Mouse (Mus musculus): ENCODE measurements around the gene Ptgs1. TPM values are rescaled to one million over a fixed set of nuclear protein-coding genes. Genes with fewer than 3 reads are reported as not detected.

Gene Ptgs1
- total RNA-seq, 1 experiment from 2014 or later: 10.0 TPM

DNA sequence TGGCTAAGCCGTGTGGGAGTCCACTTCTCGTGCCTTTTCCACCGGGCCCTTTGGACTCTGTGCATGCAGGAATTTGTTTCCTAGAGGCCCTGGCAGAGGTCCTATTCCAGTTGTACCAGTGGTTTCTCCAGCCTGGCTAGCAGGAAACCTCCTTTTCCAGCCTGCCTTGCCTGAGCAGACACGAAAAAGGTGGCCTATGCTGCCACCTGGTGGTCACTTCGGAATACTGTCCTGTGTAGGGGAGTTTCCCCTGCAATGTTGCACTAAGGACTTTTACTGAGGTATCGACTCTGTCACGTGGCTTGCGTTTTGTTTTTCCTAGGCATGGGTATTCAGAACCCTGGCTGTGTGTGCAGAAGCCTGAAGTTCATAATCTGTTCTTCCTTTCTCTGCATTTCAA, 16.2 kb upstream of the Ptgs1 start:
- ATAC-seq (replicated peaks; ENCODE audit: low read depth, poor library complexity, severe bottlenecking): peak; percentile 48

DNA sequence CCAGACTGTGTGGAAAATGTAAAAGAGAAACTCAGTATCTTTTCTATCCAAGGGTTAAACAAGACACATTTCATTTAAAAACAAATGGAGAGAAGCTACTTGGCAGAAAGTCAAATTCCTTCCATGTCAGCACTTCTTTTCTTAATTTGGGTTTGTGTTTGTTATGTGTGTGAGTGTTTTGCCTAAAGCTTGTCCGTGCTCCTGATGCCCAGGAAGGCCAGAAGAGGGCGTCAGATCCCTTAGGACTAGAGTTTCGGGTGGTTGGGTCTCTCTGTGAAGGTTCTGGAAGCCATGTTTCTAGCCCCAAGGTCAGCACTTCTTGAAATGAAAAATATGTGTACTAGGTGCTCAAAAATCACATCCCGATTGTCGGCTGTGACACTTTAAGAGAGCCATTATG, 15.8 kb upstream of the Ptgs1 start:
- ATAC-seq (replicated peaks; ENCODE audit: low read depth, poor library complexity, severe bottlenecking): no peak

DNA sequence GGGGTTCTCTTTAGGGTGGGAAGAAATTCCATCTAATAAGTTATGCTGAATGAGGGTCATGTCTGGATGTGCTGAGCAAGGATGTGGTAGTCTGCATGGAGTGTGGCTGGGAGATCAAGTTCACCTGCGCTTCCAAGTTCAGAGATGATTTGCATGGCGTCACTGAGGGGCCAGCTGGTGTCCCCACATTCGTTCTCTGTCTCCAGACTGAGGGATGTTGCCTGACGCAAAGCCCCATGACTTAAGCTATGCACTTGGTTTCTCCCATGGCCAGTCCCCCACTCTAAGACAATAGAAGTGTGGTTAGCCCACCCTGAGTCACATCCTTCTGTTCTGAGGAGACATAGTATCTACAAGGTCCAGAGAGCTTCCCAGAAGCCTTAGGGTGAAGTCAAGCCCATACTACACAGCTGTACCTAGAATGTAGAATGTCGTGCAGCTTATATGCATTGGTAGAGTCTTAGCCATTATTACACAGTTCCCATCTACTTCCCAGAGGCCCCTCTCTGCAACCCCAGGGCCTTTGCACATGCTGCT, 15.0 kb upstream of the Ptgs1 start:
- ATAC-seq (replicated peaks; ENCODE audit: low read depth, poor library complexity, severe bottlenecking): no peak

DNA sequence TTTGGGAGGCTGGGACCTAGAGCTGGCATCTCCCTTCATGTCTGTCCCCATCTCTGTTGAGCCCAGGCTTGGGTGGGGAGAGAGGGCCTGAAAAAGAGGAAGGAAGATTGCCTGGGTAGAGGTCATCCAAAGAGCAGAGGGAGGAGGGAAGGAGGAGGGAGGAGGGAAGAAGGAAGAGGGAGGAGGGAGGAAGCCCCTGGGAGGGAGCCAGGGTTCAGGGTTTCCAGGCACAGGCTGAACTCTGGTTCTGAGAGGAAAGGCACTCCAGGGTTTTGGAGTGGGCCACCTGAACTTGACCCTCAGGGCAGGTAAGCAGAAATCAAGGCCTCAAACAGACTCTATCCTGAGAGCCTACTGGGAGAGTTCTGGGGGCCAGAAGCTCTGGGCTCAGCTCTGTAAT, 13.7 kb upstream of the Ptgs1 start:
- ATAC-seq (replicated peaks; ENCODE audit: low read depth, poor library complexity, severe bottlenecking): peak; percentile 62

DNA sequence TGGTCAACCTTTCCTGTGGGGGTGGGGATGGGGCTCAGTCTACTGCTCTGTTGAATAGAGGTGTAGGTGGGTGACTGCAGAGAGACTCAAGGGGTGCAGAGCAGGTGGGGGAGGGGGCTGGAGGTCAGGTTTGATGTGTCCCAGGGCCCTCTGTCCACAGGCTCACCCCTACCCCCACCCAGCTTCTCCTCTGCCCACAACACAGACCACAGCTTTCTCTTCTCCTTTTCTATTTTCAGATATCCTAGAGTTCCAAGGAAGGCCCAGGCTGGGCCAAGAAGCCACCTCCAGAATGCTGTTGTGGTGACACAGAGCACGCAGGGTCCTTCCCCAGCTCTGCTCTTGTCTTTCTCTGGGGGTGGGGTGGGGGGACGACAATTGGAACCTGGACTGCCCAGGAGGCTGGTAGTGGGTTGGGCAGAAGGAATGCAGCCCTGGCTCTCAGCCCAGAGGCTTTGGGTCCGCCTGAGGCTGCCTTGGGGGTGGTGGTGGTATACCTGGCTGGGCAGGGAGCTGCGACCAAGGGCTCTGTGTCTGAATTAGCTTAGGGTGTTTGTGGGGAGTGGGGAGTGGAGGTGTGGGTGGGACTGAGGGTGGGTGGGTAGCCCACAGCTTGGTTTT, 13.2 kb upstream of the Ptgs1 start:
- ATAC-seq (replicated peaks; ENCODE audit: low read depth, poor library complexity, severe bottlenecking): peak; percentile 57

DNA sequence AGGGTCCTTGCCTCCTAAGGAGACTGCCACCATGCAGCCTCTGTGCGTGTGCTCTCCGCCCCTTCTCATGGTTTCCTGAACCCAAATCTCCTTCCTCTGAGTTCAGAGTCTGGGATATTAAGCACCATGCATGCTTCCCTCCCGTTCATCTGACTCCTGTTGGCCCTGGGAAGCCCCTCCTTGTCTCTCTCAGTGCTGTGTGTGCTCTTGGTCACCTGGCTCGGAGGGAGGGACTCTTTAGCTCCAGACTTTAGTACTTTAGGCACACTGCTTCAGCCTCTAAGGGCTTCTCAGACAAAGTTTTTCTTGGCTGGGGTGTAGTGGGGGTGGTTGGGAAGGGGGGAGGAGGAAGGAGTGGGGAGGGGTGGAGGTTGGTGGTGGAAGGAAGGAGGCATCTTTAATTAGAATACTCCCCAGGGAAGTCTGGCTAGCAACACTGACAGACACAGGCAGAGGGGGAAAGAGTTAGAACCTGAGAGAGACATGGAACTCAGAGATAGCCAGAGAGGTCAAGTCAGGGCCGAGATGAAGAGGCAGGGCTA, 12.5 kb upstream of the Ptgs1 start:
- no peak for ATAC-seq (replicated peaks; ENCODE audit: low read depth, poor library complexity, severe bottlenecking)

DNA sequence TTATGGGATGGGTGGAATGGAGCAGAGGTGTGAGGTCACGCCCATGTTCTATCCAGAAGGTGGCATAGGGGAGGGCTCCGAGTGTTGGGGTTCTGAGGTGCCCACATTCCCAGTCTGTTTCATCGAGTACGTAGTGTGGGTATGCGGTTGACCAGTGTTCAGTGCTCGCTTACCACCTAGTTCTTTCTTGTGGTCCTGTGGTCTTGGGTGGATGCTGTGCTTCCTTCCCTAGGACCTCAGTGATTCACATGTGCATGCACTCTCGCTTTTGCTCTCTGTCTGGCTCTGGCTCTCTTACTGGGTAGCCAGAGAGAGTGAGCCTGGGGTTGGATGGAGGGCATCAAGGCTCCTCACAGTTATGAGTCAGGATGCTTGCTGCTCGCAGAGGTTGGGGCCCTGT, 10.1 kb upstream of the Ptgs1 start:
- peak; percentile 53 for ATAC-seq (replicated peaks; ENCODE audit: low read depth, poor library complexity, severe bottlenecking)

DNA sequence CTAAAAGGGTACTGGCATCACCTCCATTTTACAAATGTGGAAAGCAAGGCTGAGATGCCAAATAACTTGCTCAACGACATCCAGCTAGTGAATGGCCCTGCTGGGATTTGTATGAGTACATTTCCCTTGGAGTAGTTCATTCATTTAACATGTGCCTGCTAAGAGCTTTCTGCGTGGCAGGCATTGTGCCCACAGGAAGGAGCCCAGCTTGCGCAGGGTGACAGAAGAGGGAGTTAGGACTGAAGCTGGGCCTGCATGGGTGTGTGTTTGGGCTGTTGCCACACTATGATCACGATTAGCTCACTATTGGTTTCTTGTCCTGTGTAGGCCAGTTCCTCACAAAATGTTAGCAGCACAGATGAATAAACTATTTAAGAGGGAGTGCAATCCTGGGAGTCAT, 9.3 kb upstream of the Ptgs1 start:
- ATAC-seq (replicated peaks; ENCODE audit: low read depth, poor library complexity, severe bottlenecking): no peak

DNA sequence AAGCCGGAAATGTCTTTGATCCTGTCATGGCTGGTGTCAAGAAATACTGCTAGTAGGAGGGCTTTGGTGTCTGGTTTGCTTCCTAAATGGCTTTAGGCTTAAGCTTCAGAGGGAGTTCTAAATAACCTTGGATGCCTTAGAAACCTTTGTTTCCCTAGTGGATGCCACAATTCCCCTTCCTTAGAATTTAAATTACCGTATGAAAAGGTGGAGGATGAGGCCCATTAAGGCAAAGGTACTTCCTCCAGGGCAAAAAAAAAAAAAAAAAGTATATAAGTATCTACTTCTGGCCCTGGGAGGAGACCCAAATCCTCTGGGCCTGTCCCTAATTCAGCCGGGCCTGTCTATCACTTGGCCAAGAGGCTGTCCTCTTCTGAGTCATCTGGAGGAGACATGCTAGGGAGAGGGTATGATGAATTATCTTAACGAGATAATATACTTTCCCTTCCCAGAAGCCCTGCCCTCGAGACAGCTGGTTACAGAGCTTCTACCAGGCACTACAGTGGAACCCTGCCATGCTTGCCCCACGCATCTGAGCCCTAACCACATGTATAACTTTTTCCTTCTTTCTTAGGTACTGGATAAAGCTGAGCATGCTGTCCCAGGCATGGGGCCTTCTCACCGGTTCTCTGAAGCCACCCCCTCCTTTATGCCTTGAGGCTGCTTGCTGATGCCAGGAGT, 7.9 kb upstream of the Ptgs1 start:
- no peak for ATAC-seq (replicated peaks; ENCODE audit: low read depth, poor library complexity, severe bottlenecking)

DNA sequence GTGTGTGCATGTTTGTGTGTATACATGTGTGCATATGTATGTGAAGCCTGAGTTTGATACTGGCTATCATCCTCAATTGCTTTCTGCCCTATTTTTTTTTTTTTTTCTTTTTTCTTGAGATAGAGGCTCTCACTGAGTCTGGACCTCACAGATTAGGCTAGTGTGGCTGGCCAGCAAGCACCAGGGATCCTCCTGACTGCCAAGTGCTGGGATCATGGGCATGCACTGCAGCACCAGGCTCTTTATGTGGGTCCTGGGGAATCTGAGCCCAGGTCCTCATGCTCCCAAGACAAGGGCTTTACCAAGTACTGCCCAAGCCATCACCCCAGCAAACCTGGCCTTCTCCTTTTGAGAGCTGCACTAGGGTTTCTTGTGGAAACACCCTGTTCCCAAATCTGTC, 6.8 kb upstream of the Ptgs1 start:
- no peak for ATAC-seq (replicated peaks; ENCODE audit: low read depth, poor library complexity, severe bottlenecking)

DNA sequence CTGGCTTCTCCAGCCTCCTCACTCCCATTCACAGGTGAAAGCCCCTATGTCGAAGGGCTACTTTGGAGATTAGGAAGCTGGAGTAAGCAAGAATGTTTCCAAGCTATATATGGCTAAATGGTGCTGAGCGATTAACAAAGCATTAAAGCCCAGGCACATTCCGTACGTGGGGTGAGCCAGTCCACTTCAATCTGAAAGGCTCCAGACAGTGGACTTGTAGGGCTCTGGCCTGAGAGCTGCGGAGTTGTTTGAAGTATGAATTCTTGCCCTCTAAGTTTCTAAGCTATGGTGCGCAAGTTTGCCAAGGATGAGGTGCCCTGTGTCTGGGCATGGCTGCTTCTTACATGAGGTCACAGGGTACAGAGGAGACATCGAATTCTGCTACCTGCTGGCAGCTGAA, 6.1 kb upstream of the Ptgs1 start:
- no peak for ATAC-seq (replicated peaks; ENCODE audit: low read depth, poor library complexity, severe bottlenecking)

DNA sequence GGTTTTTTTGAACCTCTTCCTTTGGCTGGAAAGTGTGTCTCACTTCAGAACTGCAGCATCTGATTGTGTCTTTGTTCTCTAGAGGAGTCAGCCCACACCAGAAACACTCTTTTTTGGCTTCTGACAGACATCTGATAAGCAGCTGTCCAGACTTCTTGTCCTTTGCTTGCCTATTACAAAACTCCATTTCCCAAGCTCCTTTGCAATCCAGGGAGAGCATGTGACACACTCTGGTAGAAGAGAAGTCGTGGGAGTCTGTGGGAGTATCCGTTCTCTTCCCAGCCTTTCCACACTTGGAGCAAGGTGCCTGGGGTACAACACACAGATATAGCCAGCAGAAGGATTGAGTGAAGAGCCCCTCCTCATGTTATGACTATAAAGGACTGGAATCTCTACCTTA, 5.6 kb upstream of the Ptgs1 start:
- no peak for ATAC-seq (replicated peaks; ENCODE audit: low read depth, poor library complexity, severe bottlenecking)

DNA sequence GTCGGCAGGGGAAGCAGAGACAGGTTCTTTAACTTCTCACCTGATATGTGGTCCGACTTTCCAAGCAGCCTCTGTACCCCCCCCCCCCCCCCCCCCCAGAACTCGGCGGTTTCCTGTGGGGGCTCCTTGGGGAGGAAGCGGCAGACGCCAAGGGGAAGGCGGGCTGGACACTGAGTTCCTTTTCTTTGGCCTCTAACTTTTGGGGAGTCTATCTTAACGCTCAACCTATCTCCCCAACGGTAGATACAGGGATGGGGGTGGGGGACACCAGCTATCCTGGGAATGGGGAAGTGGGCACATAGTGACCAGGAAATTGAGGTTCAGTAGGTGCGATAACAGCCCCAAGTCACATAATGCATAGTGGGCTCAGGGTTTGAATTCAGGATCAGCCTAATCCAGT, 741 bp downstream of the Ptgs1 start:
- peak; percentile 28 for ATAC-seq (replicated peaks; ENCODE audit: low read depth, poor library complexity, severe bottlenecking)

DNA sequence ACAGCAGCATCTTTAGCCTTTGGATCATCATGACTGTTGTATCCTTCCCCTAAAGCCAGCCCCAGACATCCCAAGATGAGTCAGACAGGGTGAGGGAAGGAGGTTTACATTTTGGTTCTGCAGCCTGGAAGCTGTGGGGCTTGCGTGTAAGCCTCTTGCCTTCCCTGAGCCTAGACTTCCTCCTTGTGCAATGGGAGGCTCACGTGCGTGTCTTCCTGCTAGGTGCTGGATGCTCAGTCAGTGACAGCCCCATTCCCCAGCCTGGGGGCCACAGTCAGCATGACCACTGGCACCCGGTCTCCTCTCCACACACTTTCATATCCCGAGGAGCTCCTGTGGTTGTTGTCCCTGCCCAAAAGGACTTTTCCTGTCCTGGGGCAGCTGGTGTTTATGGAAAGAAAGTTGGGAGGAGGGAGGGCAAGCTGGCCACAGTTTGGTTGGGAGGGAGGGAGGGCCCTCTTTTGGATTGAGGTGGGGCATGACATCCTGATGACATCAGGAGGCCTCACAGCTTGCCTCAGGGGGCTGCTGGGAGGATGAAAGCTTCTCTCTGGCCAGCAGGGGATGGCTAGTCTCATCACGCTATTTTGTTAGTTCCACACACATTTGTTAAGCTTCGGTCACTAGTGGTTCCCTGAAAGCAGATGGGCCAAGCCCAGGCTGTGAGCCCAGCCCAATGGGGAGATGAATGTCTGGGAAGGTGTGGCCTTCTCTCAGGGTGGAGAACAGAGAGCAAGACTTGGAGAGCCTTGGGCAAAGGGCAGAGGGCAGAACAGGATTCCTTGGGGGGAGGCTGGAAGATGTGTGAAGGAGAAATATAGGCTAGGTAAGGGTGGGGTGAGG, 4.5 kb downstream of the Ptgs1 start:
- ATAC-seq (replicated peaks; ENCODE audit: low read depth, poor library complexity, severe bottlenecking): 0 out of 2 replicates have a peak, but pooled peaks have one; percentile 13

DNA sequence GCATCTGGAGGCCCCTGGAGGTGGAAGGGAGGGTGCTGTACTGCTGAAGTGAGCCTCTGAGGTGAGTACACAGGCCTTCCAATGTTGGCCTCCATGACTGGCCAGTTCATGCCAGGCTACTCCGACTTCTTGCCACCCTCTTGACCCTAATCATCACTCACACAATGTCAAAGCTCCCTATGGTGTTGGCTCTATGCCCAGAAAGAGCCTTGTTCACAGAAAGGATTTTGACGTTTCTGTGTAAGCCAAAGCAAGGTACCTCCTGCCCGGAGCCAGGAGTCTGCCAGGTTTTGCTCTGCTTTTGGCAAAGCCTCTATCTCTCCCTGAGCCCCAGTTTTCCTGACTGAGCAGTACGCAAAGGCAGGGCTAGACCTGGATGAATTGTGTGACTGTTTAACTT, 5.7 kb downstream of the Ptgs1 start:
- ATAC-seq (replicated peaks; ENCODE audit: low read depth, poor library complexity, severe bottlenecking): no peak

DNA sequence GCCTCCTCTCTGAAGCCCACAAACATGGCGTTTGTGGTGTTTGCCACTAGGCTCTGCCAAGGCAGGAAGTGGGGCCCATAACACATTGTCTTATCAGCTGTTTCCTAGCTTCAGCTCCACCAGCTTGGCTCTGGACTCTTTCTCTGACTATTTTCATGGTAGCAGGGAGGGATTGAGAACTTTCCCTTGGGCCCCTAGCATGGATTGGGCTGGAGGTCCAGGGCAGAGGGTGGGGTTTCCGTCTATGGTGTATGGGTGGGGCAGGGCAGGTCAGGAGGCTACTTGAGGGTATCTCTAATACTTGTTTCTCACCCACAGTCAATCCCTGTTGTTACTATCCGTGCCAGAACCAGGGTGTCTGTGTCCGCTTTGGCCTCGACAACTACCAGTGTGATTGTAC, 6.7 kb downstream of the Ptgs1 start:
- ATAC-seq (replicated peaks; ENCODE audit: low read depth, poor library complexity, severe bottlenecking): peak; percentile 49; the same call in 1 of the 2 replicates

DNA sequence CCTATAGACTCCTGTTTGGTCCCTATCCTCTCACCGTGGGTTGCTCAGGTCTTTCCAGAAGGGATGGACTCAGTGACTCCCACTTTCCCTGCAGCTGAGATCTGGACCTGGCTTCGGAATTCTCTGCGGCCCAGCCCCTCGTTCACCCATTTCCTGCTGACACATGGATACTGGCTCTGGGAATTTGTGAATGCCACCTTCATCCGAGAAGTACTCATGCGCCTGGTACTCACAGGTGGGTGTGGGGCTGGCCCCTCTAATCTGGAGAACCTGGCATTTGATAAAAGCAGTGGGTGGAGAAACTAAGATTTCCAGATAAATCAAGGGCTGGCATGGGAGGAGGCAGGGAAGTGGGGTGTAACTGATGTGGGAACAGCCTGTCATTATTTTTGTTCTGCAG, 7.3 kb downstream of the Ptgs1 start:
- no peak for ATAC-seq (replicated peaks; ENCODE audit: low read depth, poor library complexity, severe bottlenecking)

DNA sequence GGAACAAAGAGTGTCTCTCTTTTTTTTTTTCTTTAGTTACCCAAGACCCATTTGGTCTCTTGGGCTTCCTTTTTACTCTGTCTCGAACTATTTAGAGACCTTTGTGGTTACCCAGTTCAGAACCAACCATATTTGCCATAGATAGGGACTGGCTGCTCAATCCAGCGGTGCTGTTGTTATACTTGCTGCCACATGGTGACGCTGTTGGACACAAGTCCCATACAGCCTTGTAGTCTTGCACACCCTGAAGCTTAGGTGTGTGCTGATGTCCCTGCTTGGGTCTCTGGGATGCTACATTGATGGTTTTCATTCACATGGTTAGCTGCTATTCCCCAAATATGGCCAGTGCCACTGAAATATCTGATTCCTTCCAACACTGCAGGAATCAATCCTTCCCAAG, 8.2 kb downstream of the Ptgs1 start:
- ATAC-seq (replicated peaks; ENCODE audit: low read depth, poor library complexity, severe bottlenecking): no peak

DNA sequence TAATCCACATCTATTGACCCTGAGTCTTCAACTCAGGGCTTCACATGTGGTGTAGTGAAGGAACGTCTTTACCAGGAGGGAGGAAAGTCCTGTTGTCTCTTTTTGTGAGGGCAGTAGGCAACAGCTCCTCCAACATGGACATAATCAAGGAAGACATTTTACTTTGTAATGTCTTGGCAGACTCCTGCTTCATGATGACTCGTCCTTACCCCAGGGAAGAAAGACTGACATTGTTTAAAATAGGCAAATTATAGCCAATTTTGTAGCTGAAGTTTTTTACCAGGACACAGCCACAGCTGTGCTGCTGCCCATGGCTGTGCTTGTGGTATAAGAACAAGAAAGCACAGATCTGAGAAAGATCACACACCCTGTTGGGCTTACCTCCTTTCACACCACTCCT, 8.7 kb downstream of the Ptgs1 start:
- ATAC-seq (replicated peaks; ENCODE audit: low read depth, poor library complexity, severe bottlenecking): no peak

DNA sequence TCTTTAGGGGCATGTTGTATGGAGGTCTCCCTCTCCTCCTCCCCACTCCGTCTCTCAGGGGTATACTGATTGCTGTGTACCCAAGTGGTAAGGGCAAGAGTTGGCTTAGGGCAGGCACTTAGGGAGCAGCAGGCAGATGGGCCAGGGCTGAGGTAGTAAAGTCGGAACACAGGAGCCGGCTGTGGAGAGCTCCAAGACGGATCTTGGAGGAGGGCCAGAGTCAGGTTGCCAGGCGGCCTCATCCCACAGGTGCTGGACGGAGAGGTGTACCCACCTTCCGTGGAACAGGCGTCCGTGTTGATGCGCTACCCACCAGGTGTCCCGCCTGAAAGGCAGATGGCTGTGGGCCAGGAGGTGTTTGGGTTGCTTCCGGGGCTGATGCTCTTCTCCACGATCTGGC, 12.3 kb downstream of the Ptgs1 start:
- ATAC-seq (replicated peaks; ENCODE audit: low read depth, poor library complexity, severe bottlenecking): no peak

Data from common myeloid progenitor, adult 5-6 weeks (primary cell).